Mouse (Mus musculus) lung, adult 2 months (tissue): Measurements from ENCODE around the gene Fcf1. TPM values are rescaled to one million over a fixed set of nuclear protein-coding genes. Genes with fewer than 3 reads are reported as not detected.
A peak's percentile ranks its signal among the peaks of the same experiment; 100 is the strongest.

Experiments
- DNase-seq: peaks from one replicate; pipeline ENCODE4 v3.0.0; 2022
- H3K4me1 ChIP-seq: fragments of 200-500 bp; 2 replicates; pipeline ENCODE4 v1.6.1; 2011; ENCODE audit warnings: low read length; ENCODE audit not compliant: control insufficient read depth, insufficient read depth
- H3K4me3 ChIP-seq: fragments of 200-500 bp; replicated peaks from 2 replicates; pipeline ENCODE3; 2011; ENCODE audit warnings: low read depth, mild to moderate bottlenecking, control low read depth, low read length; ENCODE audit errors: extremely low read depth
- CTCF ChIP-seq: fragments of 200-500 bp; IDR thresholded peaks from 2 replicates; pipeline ENCODE4 v1.5.1; 2011; ENCODE audit warnings: mild to moderate bottlenecking, low read length, control low read depth; ENCODE audit not compliant: insufficient read depth
- POLR2A ChIP-seq: fragments of 200-500 bp; IDR thresholded peaks from 2 replicates; pipeline ENCODE4 v1.6.1; 2011; ENCODE audit warnings: low read depth, mild to moderate bottlenecking, control low read depth, low read length, borderline replicate concordance; ENCODE audit errors: extremely low read depth
- WGBS: fragments of 180-500 bp; shearing (Covaris S2); methylation state at CpG from one replicate; pipeline ENCODE4 v1.1.7; 2018; 5-methylcytosine and 5-hydroxymethylcytosine counted together
- polyA plus RNA-seq: library from polyadenylated mRNA; depleted of rRNA; stranded (reverse); fragments of >200 nt; gene quantifications from 2 replicates; pipeline ENCODE4 v1.2.3, GENCODE M21; 2012; rRNA removed

Gene Fcf1
- polyA plus RNA-seq, 1 experiment = 34.0 TPM

GRCm38 (mm10) chr12:84996501-84997398 is 26.1 kb downstream of the Fcf1 start:
- peak; percentile 5 for DNase-seq
- TF ChIP-seq POLR2A (no peak), CTCF (no peak)
- 2% methylated on average over 44 of the region's 44 CpGs for WGBS
- H3K4me1 ChIP-seq = peaks cover 14% of the 10 kb centered on the region
- peak overlapping the region; percentile 86 for H3K4me3 ChIP-seq

- Histone ChIP-seq H3K4me3 (no peak overlapping the region), H3K4me1 (peaks cover 14% of the 10 kb centered on the region)
- DNase-seq = no peak
- TF ChIP-seq CTCF (no peak), POLR2A (no peak)
These were observed 28.4 kb downstream of the Fcf1 start for GRCm38 (mm10) chr12:84999053-84999452.

- H3K4me1 ChIP-seq = no peaks in the 10 kb centered on the region; the same call in 1 of the 2 replicates
- 83% methylated on average over 1 of the region's 1 CpGs for WGBS
- H3K4me3 ChIP-seq = no peak overlapping the region
- TF ChIP-seq POLR2A (no peak), CTCF (no peak)
- no peak for DNase-seq
These were observed 35.5 kb downstream of the Fcf1 start for GRCm38 (mm10) chr12:85006206-85006605.

- Histone ChIP-seq H3K4me1 (no peaks in the 10 kb centered on the region; the same call in 1 of the 2 replicates), H3K4me3 (no peak overlapping the region)
- TF ChIP-seq CTCF (no peak), POLR2A (no peak)
- no peak for DNase-seq
These were observed 36.3 kb downstream of the Fcf1 start for GRCm38 (mm10) chr12:85007021-85007420.

- no peak for DNase-seq
- TF ChIP-seq POLR2A (no peak), CTCF (no peak)
- 33% methylated on average over 1 of the region's 1 CpGs for WGBS
- Histone ChIP-seq H3K4me3 (no peak overlapping the region), H3K4me1 (no peaks in the 10 kb centered on the region; the same call in 1 of the 2 replicates)
These were observed 39.1 kb downstream of the Fcf1 start for GRCm38 (mm10) chr12:85009776-85010175.

GRCm38 (mm10) chr12:85010541-85010940 is 39.8 kb downstream of the Fcf1 start:
- no peak for DNase-seq
- TF ChIP-seq POLR2A (no peak), CTCF (no peak)
- Histone ChIP-seq H3K4me3 (no peak overlapping the region), H3K4me1 (no peaks in the 10 kb centered on the region; the same call in 1 of the 2 replicates)
- 56% methylated on average over 2 of the region's 2 CpGs for WGBS

- TF ChIP-seq CTCF (no peak), POLR2A (no peak)
- Histone ChIP-seq H3K4me3 (no peak overlapping the region), H3K4me1 (no peaks in the 10 kb centered on the region; the same call in 1 of the 2 replicates)
- DNase-seq = no peak
- WGBS = 80% methylated on average over 2 of the region's 2 CpGs
These were observed 41.5 kb downstream of the Fcf1 start for GRCm38 (mm10) chr12:85012185-85012584.

GRCm38 (mm10) chr12:85022071-85022470 is 51.4 kb downstream of the Fcf1 start:
- Histone ChIP-seq H3K4me1 (no peaks in the 10 kb centered on the region), H3K4me3 (no peak overlapping the region)
- DNase-seq = no peak
- WGBS = 100% methylated on average over 1 of the region's 1 CpGs
- TF ChIP-seq CTCF (no peak), POLR2A (no peak)

GRCm38 (mm10) chr12:85032710-85033109 is 62.0 kb downstream of the Fcf1 start:
- Histone ChIP-seq H3K4me1 (no peaks in the 10 kb centered on the region), H3K4me3 (no peak overlapping the region)
- peak; percentile 10 for DNase-seq
- WGBS = 100% methylated on average over 2 of the region's 2 CpGs
- TF ChIP-seq POLR2A (no peak), CTCF (0 out of 2 replicates have a peak, but pooled peaks have one; percentile 5)

Other genes with a start within 250 kb of the Fcf1 start
- 572 and 1,005 TPM in 2 replicates for gene Npc2, start 197.7 kb upstream of the Fcf1 start, polyA plus RNA-seq
- gene Isca2, start 197.6 kb upstream of the Fcf1 start, polyA plus RNA-seq = 28.0 and 34.2 TPM in 2 replicates
- gene Ltbp2, start 94.4 kb upstream of the Fcf1 start, polyA plus RNA-seq = 91.3 and 96.8 TPM in 2 replicates
- 22.9 and 26.9 TPM in 2 replicates for gene Arel1, start within 50 bp of the Fcf1 start, polyA plus RNA-seq
- gene Ylpm1, start 25.4 kb downstream of the Fcf1 start, polyA plus RNA-seq = 12.4 and 16.2 TPM in 2 replicates
- 2.6 and 2.8 TPM in 2 replicates for gene Prox2, start 139.9 kb downstream of the Fcf1 start, polyA plus RNA-seq
- gene Dlst, start 139.9 kb downstream of the Fcf1 start, polyA plus RNA-seq = 62.8 and 88.7 TPM in 2 replicates
- 1.1 and 1.4 TPM in 2 replicates for gene Rps6kl1, start 180.4 kb downstream of the Fcf1 start, polyA plus RNA-seq
- 3.0 and 3.6 TPM in 2 replicates for gene Pgf, start 206.9 kb downstream of the Fcf1 start, polyA plus RNA-seq
- 92.1 and 92.6 TPM in 2 replicates for gene Eif2b2, start 248.6 kb downstream of the Fcf1 start, polyA plus RNA-seq